Mouse (Mus musculus) left cerebral cortex, postnatal 14 days (tissue): Measurements from ENCODE around the gene Cnppd1. TPM values are rescaled to one million over a fixed set of nuclear protein-coding genes. Genes with fewer than 3 reads are reported as not detected.
A peak's percentile ranks its signal among the peaks of the same experiment; 100 is the strongest.

Experiments
- DNase-seq, 2 experiments: peaks; one replicate each; pipeline ENCODE4 v3.0.0; 2021 to 2022; ENCODE audit warnings: low spot score in 2 of 2, mixed read lengths in 1 of 2
- intact Hi-C: fragments of 180-260 bp; cut with DNase I; formaldehyde crosslinking; loops from one replicate; pipeline ENCODE4 v1.15.1; 2025
- total RNA-seq, 2 experiments: library from RNA; stranded (reverse); gene quantifications; 2 replicates each; pipeline ENCODE4 v1.2.3; 2021

Cnppd1 gene
- total RNA-seq, 2 experiments from 2014 or later: 31.4 to 32.2 TPM

DNA sequence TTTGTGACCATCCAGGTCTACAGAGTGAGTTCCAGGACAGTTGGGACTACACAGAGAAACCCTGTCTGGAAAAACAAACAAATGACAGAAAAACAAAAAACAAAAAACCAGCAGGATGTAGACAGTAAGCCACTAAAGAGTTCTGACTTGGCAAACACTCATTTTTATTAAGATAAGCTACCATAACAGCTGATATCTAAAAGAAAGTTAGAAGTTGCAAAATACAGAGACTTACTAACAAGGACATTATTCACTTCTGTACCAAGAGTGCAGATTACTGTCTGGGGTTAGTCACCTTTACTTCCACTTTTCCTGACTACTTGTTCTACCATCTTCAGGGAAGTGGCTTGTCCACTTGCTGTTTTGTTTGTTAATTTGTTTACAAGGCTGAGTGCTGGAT lies 16.5 kb upstream of the Cnppd1 start:
- intact Hi-C loops: no loop called here
- DNase-seq: no peak

- no peak for DNase-seq
- intact Hi-C loops: no loop called here
Observed at GRCm38 (mm10) chr1:75155837-75156236, 13.3 kb upstream of the Cnppd1 start.

GRCm38 (mm10) chr1:75148727-75149126 lies 6.2 kb upstream of the Cnppd1 start:
- intact Hi-C loops: no loop called here
- no peak for DNase-seq

DNA sequence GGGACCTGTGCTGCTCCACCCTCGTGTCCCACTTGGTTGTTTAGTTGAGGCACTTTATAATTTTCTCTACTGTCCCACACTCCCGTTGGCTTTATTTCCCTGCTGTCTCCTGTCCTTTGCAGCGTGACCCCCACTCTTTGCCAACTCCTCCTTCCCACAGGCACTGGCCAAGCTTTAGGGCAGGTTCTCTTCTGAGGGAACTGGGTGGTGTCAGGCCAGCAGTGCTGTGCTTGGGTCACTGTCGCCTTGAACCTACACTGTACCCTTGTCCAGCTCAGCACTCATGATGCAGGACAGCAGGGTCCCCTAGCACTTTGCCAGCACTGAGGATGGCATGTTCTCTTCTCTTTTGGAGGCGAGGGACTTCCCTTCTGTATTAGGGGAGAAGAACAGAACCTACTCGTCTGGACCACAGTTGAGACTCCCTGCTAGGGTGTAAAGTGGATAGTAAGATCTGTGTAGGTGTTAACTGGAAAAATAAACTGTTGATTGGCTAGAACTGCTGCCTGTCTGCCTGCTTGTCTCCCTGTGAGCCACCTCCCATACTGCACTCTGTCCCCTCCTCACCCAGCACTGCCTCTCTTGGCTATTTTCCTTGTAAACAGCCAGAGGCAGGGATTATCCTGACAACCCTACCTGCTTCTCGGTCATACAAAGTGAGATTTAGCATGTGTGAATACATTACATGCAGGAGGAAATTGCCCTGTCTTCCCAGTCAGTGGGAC lies 5.1 kb upstream of the Cnppd1 start:
- intact Hi-C loops: no loop called here
- no peak for DNase-seq

DNA sequence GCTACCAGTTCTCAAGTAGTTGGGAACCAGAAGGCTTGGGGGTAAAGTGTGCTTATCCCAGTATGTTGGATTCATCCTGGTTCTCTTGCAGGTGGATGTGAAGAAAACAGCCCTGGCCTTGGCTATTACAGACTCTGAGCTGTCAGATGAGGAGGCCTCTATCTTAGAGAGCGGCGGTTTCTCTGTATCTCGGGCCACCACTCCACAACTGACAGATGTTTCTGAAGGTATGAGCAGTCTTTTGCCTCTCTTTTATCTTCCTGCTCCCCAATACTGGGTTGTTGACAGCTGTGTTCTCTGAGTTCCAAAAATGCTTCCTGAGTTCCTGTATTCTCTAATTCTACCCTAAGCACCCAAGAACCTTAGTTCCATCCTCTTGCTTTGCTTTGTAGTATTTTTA lies 3.1 kb upstream of the Cnppd1 start:
- no peak for DNase-seq
- intact Hi-C loops: no loop called here

GRCm38 (mm10) chr1:75141486-75142190 lies 873 bp downstream of the Cnppd1 start:
- intact Hi-C loops: no loop called here
- peak; percentile 41 to 59 for DNase-seq

DNA sequence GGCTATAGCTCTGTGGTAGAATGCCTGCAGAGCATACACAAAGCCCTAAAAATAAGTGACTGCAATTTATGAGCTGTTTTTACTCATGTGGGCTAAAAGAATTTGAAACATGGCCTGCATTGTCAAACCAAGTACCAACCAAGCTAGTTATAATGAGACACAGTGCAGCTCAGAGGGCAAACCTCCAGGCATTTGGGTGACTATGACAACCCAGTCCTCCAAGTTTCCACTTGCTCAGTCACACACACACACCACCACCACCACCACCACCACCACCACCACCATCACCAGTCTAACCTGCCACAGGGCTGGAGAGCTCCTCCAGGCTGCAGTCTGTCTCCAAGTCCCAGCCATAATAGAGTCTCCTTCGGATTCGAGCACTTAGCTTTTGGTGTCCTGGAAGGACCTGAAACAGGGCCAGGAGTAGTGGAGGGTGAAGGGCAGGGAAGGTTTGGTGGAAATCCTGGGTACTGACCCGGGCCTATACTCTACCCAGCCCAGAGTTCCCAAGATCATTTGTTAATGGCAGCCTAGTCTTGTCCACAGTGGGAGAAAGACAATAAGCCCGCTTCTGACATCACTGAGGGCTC lies 1.8 kb downstream of the Cnppd1 start:
- DNase-seq: no peak
- intact Hi-C loops: no loop called here

DNA sequence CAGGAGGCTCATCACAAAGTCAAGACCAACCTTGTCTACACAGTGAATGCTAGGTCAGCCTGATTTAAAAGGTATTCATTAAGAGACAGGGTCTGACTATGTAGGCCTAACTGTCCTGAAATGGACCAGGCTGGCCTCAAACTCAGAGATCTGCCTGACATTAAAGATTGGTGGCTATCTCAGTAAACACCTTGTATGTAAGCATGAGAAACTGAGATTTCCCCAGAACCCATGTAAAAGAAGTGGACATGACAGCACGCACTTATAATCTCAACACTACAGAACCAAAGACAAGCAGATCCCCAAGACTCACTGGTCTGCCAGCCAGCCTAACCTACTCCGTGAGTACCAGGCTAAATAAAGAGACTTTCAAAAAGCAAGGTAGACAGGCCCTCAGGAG lies 4.1 kb downstream of the Cnppd1 start:
- intact Hi-C loops: no loop called here
- no peak for DNase-seq

GRCm38 (mm10) chr1:75136730-75137129 lies 5.8 kb downstream of the Cnppd1 start:
- intact Hi-C loops: no loop called here

GRCm38 (mm10) chr1:75136293-75136692 lies 6.2 kb downstream of the Cnppd1 start:
- no peak for DNase-seq
- intact Hi-C loops: no loop called here

More at GRCm38 (mm10) chr1:75136730-75137129, 5.8 kb downstream of the Cnppd1 start:
- DNase-seq: no peak

GRCm38 (mm10) chr1:75133421-75134207 lies 8.9 kb downstream of the Cnppd1 start, which contains the start of gene Slc23a3:
Slc23a3 (minus strand) TSS chr1:75133890.
- no peak for DNase-seq
- intact Hi-C loops: no loop called here

DNA sequence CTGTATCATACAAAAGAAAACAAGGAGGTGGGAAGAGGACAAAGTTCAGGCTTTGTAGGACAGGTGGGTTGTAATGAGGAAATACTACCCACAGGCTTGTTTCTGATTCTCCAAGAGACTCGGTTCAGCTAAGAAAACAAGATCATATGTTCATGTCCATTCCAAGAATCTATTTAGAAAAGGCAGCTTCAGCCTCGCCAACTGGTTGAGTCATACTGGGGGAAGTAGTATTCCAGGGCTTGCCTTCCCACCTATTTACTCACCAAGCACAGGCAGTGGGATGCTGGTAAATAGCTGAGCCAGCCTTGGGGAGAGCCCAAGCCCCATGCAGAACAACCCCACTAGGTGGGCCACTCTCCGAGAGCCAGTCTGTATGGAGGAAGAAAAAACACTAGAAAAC lies 13.9 kb downstream of the Cnppd1 start:
- intact Hi-C loops: no loop called here
- no peak for DNase-seq

DNA sequence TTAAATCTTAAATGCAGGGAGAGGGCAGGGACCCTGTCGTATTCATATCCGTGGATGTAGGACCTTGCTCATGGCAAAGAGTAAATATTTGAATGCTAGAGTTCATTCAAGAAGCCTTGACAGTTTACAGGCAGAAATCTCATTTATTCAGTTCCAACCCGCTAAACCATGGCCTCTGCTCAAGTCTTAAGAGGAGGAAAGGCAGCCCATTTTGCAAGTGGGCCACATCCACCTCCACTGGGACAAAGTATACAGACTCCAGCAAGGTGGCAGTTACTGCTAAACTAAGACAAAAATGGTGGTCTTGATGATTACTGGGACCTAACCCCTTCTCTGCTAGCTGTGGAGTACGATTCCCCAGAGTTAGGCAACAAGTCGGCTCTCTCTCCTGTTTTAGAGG lies 17.1 kb downstream of the Cnppd1 start:
- intact Hi-C loops: no loop called here
- no peak for DNase-seq

DNA sequence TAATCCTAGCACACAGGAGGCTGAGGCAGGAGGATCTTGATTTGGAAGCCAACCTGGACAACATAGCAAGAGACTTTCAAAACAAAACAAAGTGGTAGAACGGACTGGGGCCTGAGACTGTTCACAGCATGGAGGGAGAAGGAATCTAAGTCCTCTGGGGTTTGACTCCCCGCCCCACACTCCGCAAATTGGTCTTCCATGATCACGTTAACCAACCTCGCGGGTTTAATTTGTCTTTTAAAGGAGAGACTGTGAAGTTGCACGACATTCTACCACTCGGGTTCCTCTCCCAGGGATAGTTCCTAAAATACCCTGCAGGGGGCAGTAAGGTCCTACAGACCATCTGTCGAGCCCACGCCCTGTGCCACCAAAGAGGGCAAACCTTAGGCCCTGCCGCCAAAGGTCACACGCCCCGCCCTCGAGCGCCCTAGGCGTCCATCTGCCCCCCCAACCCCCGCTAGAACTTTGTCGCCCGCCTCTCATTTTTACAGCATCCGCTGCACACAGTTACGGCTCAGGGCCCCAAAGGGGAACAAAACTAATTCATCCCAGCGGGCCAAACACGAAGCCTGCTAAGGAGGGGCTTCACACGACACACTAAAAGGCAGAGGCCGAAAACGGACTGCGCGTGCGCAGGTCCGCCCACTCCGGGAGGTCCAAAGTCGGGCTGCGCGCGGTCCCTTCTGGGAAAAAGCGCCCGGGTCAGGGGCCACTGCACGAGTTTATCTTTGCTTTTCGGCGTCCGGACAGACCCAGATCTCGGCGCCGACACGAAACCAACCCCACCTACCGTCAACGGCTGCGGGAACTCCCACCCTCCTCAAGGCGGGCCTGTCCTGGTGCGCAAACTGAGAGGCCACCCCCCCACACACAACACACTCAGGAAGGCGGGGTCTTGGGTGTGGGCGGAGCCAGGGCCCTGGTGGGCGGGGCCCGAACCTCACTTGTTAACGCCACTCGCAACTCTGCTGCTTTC lies 17.9 kb downstream of the Cnppd1 start, which contains the start of gene Nhej1:
Gene Nhej1, minus strand, starts transcription at position 855 of the 976 bp plus-strand sequence.
- intact Hi-C loops: no loop called here
- peak; percentile 91 to 93 for DNase-seq

DNA sequence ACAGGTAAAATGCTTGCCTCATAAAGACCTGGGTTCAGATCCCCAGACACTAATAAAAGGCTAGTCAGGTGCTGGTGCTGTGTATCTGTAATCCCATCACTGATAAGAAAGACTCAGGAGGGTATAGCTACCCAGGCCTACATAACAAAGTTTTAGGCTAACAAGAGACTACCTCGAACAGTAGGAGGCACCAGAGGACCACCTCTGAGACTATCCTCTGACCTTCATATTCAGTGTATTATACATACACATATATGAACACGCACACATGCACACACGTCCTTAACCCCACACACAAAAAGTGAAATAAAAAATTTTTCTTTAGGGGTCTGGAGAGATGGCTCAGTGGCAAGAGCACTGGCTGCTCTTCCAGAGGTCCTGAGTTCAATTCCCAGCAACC lies 20.3 kb downstream of the Cnppd1 start:
- intact Hi-C loops: no loop called here
- no peak for DNase-seq
